Mouse (Mus musculus) hindbrain, embryonic 14.5 days (tissue): ENCODE measurements around the gene Vmn1r218. TPM values are rescaled to one million over a fixed set of nuclear protein-coding genes. Genes with fewer than 3 reads are reported as not detected.
"Not testable (repeated sequence)": the region's sequence is repeated elsewhere in the genome, so short reads cannot be mapped to it uniquely, and the experiment has no call there.

Experiments
- ATAC-seq: fragments of 200-750 bp; cut with Nextera tagmentation; 2 replicates; pipeline ENCODE4 v1.8.0; 2017; ENCODE audit warnings: moderate number of reproducible peaks, mild to moderate bottlenecking, moderate TSS enrichment, moderate library complexity; ENCODE audit not compliant: low FRiP score
- DNase-seq: peaks from one replicate; pipeline ENCODE4 v3.0.0-alpha.2; 2015; ENCODE audit warnings: low spot score
- H3K27ac ChIP-seq: fragments of 300-500 bp; sonication (generic); 2 replicates; pipeline ENCODE4 v1.5.1; 2014; ENCODE audit warnings: mild to moderate bottlenecking, moderate library complexity
- H3K27me3 ChIP-seq: fragments of 300-500 bp; sonication (generic); 2 replicates; pipeline ENCODE4 v1.6.1; 2014; ENCODE audit warnings: mild to moderate bottlenecking, low read length, mixed read lengths; ENCODE audit not compliant: control insufficient read depth, insufficient read depth
- H3K36me3 ChIP-seq: fragments of 300-500 bp; sonication (generic); replicated peaks from 2 replicates; pipeline ENCODE4 v1.6.1; 2014; ENCODE audit not compliant: control insufficient read depth, insufficient read depth
- H3K4me1 ChIP-seq: fragments of 300-500 bp; sonication (generic); replicated peaks from 2 replicates; pipeline ENCODE4 v1.6.1; 2014; ENCODE audit warnings: antibody characterized with exemption, low read length, mixed read lengths; ENCODE audit not compliant: control insufficient read depth, insufficient read depth
- H3K4me2 ChIP-seq: fragments of 300-500 bp; sonication (generic); replicated peaks from 2 replicates; pipeline ENCODE4 v1.6.1; 2014; ENCODE audit warnings: mild to moderate bottlenecking, moderate library complexity
- H3K4me3 ChIP-seq: fragments of 300-500 bp; sonication (generic); replicated peaks from 2 replicates; pipeline ENCODE4 v1.5.1; 2014; ENCODE audit warnings: mild to moderate bottlenecking, low read length
- H3K9ac ChIP-seq: fragments of 300-500 bp; sonication (generic); 2 replicates; pipeline ENCODE4 v1.6.1; 2014
- H3K9me3 ChIP-seq: fragments of 300-500 bp; sonication (generic); 2 replicates; pipeline ENCODE4 v1.6.1; 2016; ENCODE audit warnings: low read length; ENCODE audit not compliant: control insufficient read depth
- WGBS: fragments of 180-500 bp; shearing (Covaris S2); extraction: QIAGEN DNeasy Blood & Tissue Kit; methylation state at CpG from one replicate; pipeline ENCODE4 v1.1.7; 2014; 5-methylcytosine and 5-hydroxymethylcytosine counted together
- polyA plus RNA-seq: library from polyadenylated mRNA; unstranded; fragments of >200 nt; fragmentation: Nextera tagmentation; extraction: Ambion mirVana; gene quantifications from 2 replicates; pipeline ENCODE4 v1.2.1, GENCODE M21; 2014

Vmn1r218 gene
- not detected in 2 replicates for polyA plus RNA-seq

GRCm38 (mm10) chr13:23133099-23133498, at the start of gene Vmn1r218:
TSS of gene Vmn1r218 (plus strand) at chr13:23133155.
- H3K27ac ChIP-seq = no peak within 1 kb of the TSS
- DNase-seq (no peak), ATAC-seq (no peak)
- no peak within 1 kb of the TSS for H3K4me2 ChIP-seq
- H3K36me3 ChIP-seq = no peaks in the 10 kb centered on the region
- WGBS = 78% methylated on average over 3 of the region's 3 CpGs
- no peak within 1 kb of the TSS for H3K9ac ChIP-seq
- no peak within 1 kb of the TSS for H3K4me3 ChIP-seq
- H3K27me3 ChIP-seq = no peaks in the 10 kb centered on the region
- H3K9me3 ChIP-seq = no peaks in the 10 kb centered on the region
- no peaks in the 10 kb centered on the region for H3K4me1 ChIP-seq

GRCm38 (mm10) chr13:23094386-23094785, 38.6 kb upstream of the Vmn1r218 start:
- WGBS = 96% methylated on average over 4 of the region's 4 CpGs
- H3K4me2 ChIP-seq = no peak overlapping the region
- no peak overlapping the region for H3K27ac ChIP-seq
- no peak overlapping the region for H3K9ac ChIP-seq
- no peaks in the 10 kb centered on the region for H3K27me3 ChIP-seq
- DNase-seq (no peak), ATAC-seq (no peak)
- H3K36me3 ChIP-seq = no peaks in the 10 kb centered on the region
- no peaks in the 10 kb centered on the region for H3K4me1 ChIP-seq
- no peaks in the 10 kb centered on the region for H3K9me3 ChIP-seq
- no peak overlapping the region for H3K4me3 ChIP-seq

GRCm38 (mm10) chr13:23118126-23118525, 14.8 kb upstream of the Vmn1r218 start, which contains the start of gene Vmn1r217:
TSS of gene Vmn1r217 (minus strand) at chr13:23118226.
- H3K4me2 ChIP-seq = not testable (repeated sequence)

GRCm38 (mm10) chr13:23120611-23121010, 12.3 kb upstream of the Vmn1r218 start:
- 92% methylated on average over 2 of the region's 2 CpGs for WGBS
- Histone ChIP-seq H3K27me3 (no peaks in the 10 kb centered on the region), H3K36me3 (no peaks in the 10 kb centered on the region), H3K4me3 (no peak overlapping the region), H3K9me3 (no peaks in the 10 kb centered on the region), H3K9ac (no peak overlapping the region), H3K4me1 (no peaks in the 10 kb centered on the region), H3K27ac (no peak overlapping the region), H3K4me2 (no peak overlapping the region)
- no peak for DNase-seq
- ATAC-seq = no peak

More at GRCm38 (mm10) chr13:23118126-23118525, 14.8 kb upstream of the Vmn1r218 start, which contains the start of gene Vmn1r217:
- H3K27me3 ChIP-seq, H3K4me3 ChIP-seq, H3K4me1 ChIP-seq, H3K27ac ChIP-seq, H3K9me3 ChIP-seq, DNase-seq, ATAC-seq, H3K36me3 ChIP-seq, H3K9ac ChIP-seq: not testable (repeated sequence)
- WGBS = 97% methylated on average over 1 of the region's 1 CpGs

- H3K27me3 ChIP-seq = no peaks in the 10 kb centered on the region
- 66% methylated on average over 1 of the region's 1 CpGs for WGBS
- no peak for DNase-seq
Observed at GRCm38 (mm10) chr13:23133501-23133900, 546 bp downstream of the Vmn1r218 start.

GRCm38 (mm10) chr13:23138880-23139279, 5.9 kb downstream of the Vmn1r218 start:
- H3K36me3 ChIP-seq = no peaks in the 10 kb centered on the region
- WGBS = 88% methylated on average over 2 of the region's 2 CpGs
- H3K4me3 ChIP-seq = no peak overlapping the region
- H3K4me2 ChIP-seq = no peak overlapping the region
- no peak overlapping the region for H3K27ac ChIP-seq
- DNase-seq (no peak), ATAC-seq (no peak)
- H3K9me3 ChIP-seq = no peaks in the 10 kb centered on the region
- H3K4me1 ChIP-seq = no peaks in the 10 kb centered on the region
- H3K27me3 ChIP-seq = no peaks in the 10 kb centered on the region
- H3K9ac ChIP-seq = no peak overlapping the region

More at GRCm38 (mm10) chr13:23133501-23133900, 546 bp downstream of the Vmn1r218 start:
- Histone ChIP-seq H3K4me1 (no peaks in the 10 kb centered on the region), H3K9ac (no peak overlapping the region), H3K27ac (no peak overlapping the region), H3K4me3 (no peak overlapping the region), H3K36me3 (no peaks in the 10 kb centered on the region), H3K9me3 (no peaks in the 10 kb centered on the region), H3K4me2 (no peak overlapping the region)
- ATAC-seq = no peak

- DNase-seq = no peak
- WGBS = 73% methylated on average over 3 of the region's 3 CpGs
- H3K36me3 ChIP-seq = no peaks in the 10 kb centered on the region
Observed at GRCm38 (mm10) chr13:23157848-23158247, 24.9 kb downstream of the Vmn1r218 start.

GRCm38 (mm10) chr13:23159012-23159411, 26.1 kb downstream of the Vmn1r218 start, which contains the start of gene Vmn1r219:
TSS of gene Vmn1r219 (plus strand) at chr13:23159312.
- ATAC-seq (no peak), DNase-seq (no peak)
- H3K27me3 ChIP-seq = no peaks in the 10 kb centered on the region
- H3K4me3 ChIP-seq = no peak within 1 kb of the TSS
- no peaks in the 10 kb centered on the region for H3K36me3 ChIP-seq
- no peaks in the 10 kb centered on the region for H3K9me3 ChIP-seq
- 84% methylated on average over 4 of the region's 4 CpGs for WGBS
- no peaks in the 10 kb centered on the region for H3K4me1 ChIP-seq
- H3K4me2 ChIP-seq = no peak within 1 kb of the TSS
- H3K9ac ChIP-seq = no peak within 1 kb of the TSS
- no peak within 1 kb of the TSS for H3K27ac ChIP-seq

More at GRCm38 (mm10) chr13:23157848-23158247, 24.9 kb downstream of the Vmn1r218 start:
- no peaks in the 10 kb centered on the region for H3K4me1 ChIP-seq
- ATAC-seq = no peak; the same call in 1 of the 2 replicates
- no peak overlapping the region for H3K9ac ChIP-seq
- no peak overlapping the region for H3K4me2 ChIP-seq
- no peaks in the 10 kb centered on the region for H3K9me3 ChIP-seq
- H3K4me3 ChIP-seq = no peak overlapping the region
- no peaks in the 10 kb centered on the region for H3K27me3 ChIP-seq
- H3K27ac ChIP-seq = no peak overlapping the region

GRCm38 (mm10) chr13:23166471-23166870, 33.5 kb downstream of the Vmn1r218 start:
- not testable (repeated sequence) for H3K4me2 ChIP-seq, H3K4me3 ChIP-seq, H3K9ac ChIP-seq, H3K36me3 ChIP-seq, H3K27me3 ChIP-seq, ATAC-seq, H3K27ac ChIP-seq, H3K4me1 ChIP-seq, DNase-seq, H3K9me3 ChIP-seq
- 91% methylated on average over 4 of the region's 4 CpGs for WGBS

GRCm38 (mm10) chr13:23187875-23188274, 54.9 kb downstream of the Vmn1r218 start, which contains the start of gene Vmn1r220:
TSS of gene Vmn1r220 (minus strand) at chr13:23187975.
- H3K4me1 ChIP-seq = no peaks in the 10 kb centered on the region
- ATAC-seq = no peak
- no peaks in the 10 kb centered on the region for H3K36me3 ChIP-seq
- no peaks in the 10 kb centered on the region for H3K27me3 ChIP-seq
- no peaks in the 10 kb centered on the region for H3K9me3 ChIP-seq
- no peak for DNase-seq
- 87% methylated on average over 2 of the region's 2 CpGs for WGBS
- H3K4me2 ChIP-seq = no peak within 1 kb of the TSS
- H3K4me3 ChIP-seq = no peak within 1 kb of the TSS
- no peak within 1 kb of the TSS for H3K9ac ChIP-seq
- no peak within 1 kb of the TSS for H3K27ac ChIP-seq
